Mouse (Mus musculus) midbrain, embryonic 14.5 days (tissue): ENCODE measurements around the gene Phgdh. TPM values are rescaled to one million over a fixed set of nuclear protein-coding genes. Genes with fewer than 3 reads are reported as not detected.
A peak's percentile ranks its signal among the peaks of the same experiment; 100 is the strongest.

Experiments used
- ATAC-seq: fragments of 200-750 bp; cut with Nextera tagmentation; 2 replicates; pipeline ENCODE4 v1.8.0; 2017; ENCODE audit warnings: moderate number of reproducible peaks, moderate library complexity; ENCODE audit not compliant: low FRiP score, low TSS enrichment
- DNase-seq: peaks from one replicate; pipeline ENCODE4 v3.0.0-alpha.2; 2015
- H3K27ac ChIP-seq: fragments of 300-500 bp; sonication (generic); replicated peaks from 2 replicates; pipeline ENCODE4 v1.5.1; 2014; ENCODE audit warnings: mild to moderate bottlenecking, low read depth, low read length, moderate library complexity
- H3K27me3 ChIP-seq: fragments of 300-500 bp; sonication (generic); 2 replicates; pipeline ENCODE4 v1.6.1; 2014; ENCODE audit warnings: low read length, control low read depth, mixed read lengths; ENCODE audit not compliant: control insufficient read depth, insufficient read depth
- H3K36me3 ChIP-seq: fragments of 300-500 bp; sonication (generic); 2 replicates; pipeline ENCODE4 v1.6.1; 2014; ENCODE audit warnings: low read length, control low read depth; ENCODE audit not compliant: control insufficient read depth, insufficient read depth
- H3K4me1 ChIP-seq: fragments of 300-500 bp; sonication (generic); 2 replicates; pipeline ENCODE4 v1.6.1; 2014; ENCODE audit warnings: mild to moderate bottlenecking, antibody characterized with exemption, low read length, control low read depth; ENCODE audit not compliant: control insufficient read depth, insufficient read depth
- H3K4me2 ChIP-seq: fragments of 300-500 bp; sonication (generic); 2 replicates; pipeline ENCODE4 v1.6.1; 2014; ENCODE audit warnings: mild to moderate bottlenecking, low read length, moderate library complexity
- H3K4me3 ChIP-seq: fragments of 300-500 bp; sonication (generic); replicated peaks from 2 replicates; pipeline ENCODE4 v1.5.1; 2014; ENCODE audit warnings: low read depth, low read length
- H3K9ac ChIP-seq: fragments of 300-500 bp; sonication (generic); replicated peaks from 2 replicates; pipeline ENCODE4 v1.6.1; 2014; ENCODE audit warnings: mild to moderate bottlenecking, low read length, moderate library complexity
- H3K9me3 ChIP-seq: fragments of 300-500 bp; sonication (generic); 2 replicates; pipeline ENCODE4 v1.6.1; 2016; ENCODE audit warnings: low read length, control low read depth, mixed read lengths; ENCODE audit not compliant: control insufficient read depth
- WGBS: fragments of 180-500 bp; shearing (Covaris S2); extraction: QIAGEN DNeasy Blood & Tissue Kit; methylation state at CpG from one replicate; pipeline ENCODE4 v1.1.7; 2014; 5-methylcytosine and 5-hydroxymethylcytosine counted together
- polyA plus RNA-seq: library from polyadenylated mRNA; unstranded; fragments of >200 nt; fragmentation: Nextera tagmentation; extraction: Ambion mirVana; gene quantifications from 2 replicates; pipeline ENCODE4 v1.2.1, GENCODE M21; 2014

Phgdh gene
- polyA plus RNA-seq, 1 experiment from 2014 or later = 151 TPM

DNA sequence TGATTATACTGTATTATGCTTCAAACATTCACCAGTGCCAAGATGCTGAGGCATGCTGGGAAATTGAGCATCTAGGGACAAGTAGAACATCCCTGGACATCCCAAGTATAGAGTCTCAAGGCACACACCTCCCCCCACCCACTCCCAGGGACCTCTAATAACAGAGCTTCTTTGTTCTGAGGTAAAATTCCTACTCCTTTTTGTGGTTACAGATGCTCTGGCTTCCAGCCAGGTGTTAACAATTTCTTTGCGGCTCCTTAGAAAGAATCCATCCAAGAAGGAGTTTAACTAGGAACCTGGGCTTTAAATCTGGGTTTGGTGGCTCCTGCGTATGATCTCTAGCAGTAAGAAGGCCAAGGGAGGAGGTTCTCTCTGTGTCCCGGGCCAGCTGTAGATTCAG is 22.6 kb downstream of the Phgdh start:
- ATAC-seq (no peak), DNase-seq (no peak)
- no peak overlapping the region for H3K4me3 ChIP-seq

GRCm38 (mm10) chr3:98315181-98315580 is 24.6 kb downstream of the Phgdh start:
- no peak overlapping the region for H3K4me2 ChIP-seq
- no peak overlapping the region for H3K27ac ChIP-seq
- 0 out of 2 replicates have a peak, but pooled peaks cover 3% of the 10 kb centered on the region for H3K36me3 ChIP-seq
- ATAC-seq = no peak
- H3K9ac ChIP-seq = no peak overlapping the region
- 92% methylated on average over 2 of the region's 2 CpGs for WGBS
- DNase-seq = no peak
- H3K27me3 ChIP-seq = no peaks in the 10 kb centered on the region
- peaks cover 5% of the 10 kb centered on the region; the same call in 1 of the 2 replicates for H3K4me1 ChIP-seq
- H3K9me3 ChIP-seq = no peaks in the 10 kb centered on the region
- H3K4me3 ChIP-seq = no peak overlapping the region

More for the DNA sequence above, 22.6 kb downstream of the Phgdh start:
- H3K9me3 ChIP-seq = no peaks in the 10 kb centered on the region
- peaks cover 6% of the 10 kb centered on the region; the same call in 1 of the 2 replicates for H3K4me1 ChIP-seq
- 0 out of 2 replicates have a peak, but pooled peaks cover 7% of the 10 kb centered on the region for H3K36me3 ChIP-seq
- WGBS = 63% methylated on average over 3 of the region's 3 CpGs
- H3K27me3 ChIP-seq = no peaks in the 10 kb centered on the region
- no peak overlapping the region; the same call in 1 of the 2 replicates for H3K27ac ChIP-seq
- H3K4me2 ChIP-seq = no peak overlapping the region
- no peak overlapping the region for H3K9ac ChIP-seq

DNA sequence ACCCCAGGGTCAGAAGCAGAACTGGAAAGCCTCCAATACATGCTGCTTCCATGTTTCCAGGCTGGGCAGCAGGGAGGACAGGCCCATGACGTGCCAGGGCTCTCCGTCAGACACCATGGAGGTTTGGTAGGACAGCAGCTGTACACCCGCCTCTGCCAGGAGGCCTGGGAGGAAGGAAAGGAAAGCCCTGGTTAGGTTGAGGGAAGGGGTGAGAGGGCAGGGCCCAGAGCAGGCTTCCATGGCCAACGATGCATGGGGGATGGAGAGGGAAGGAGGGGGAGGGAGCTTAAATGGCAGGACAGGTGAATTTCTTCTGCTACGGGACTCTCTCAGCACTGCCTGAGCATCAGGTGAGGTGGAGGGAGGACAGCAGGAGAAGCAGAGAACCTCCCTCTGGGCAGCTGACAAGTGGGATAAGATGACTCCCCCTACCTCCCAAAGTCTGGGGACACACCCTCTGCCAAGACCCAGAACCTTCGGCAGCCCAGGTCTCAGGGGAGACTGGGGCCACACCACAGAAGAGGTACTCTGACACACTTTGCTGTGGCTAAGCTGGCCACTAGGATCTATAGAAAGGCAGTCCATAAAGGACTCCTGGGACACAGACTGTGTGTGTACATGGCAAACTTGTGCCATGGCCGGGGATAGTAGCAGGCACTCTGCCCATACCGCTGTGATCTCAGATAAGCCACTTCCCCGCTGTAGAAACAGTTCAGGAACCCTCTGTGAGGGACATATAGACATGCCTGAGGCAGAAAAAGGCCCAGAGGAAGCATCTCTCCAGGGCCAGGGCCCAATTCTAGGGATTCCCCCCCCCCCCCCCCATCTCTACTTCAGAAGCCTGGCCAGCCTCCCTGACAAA is 26.3 kb downstream of the Phgdh start:
- no peaks in the 10 kb centered on the region for H3K4me1 ChIP-seq
- no peak overlapping the region for H3K27ac ChIP-seq
- DNase-seq (no peak), ATAC-seq (no peak)
- H3K4me2 ChIP-seq = no peak overlapping the region
- no peaks in the 10 kb centered on the region for H3K36me3 ChIP-seq
- no peak overlapping the region for H3K9ac ChIP-seq
- H3K27me3 ChIP-seq = no peaks in the 10 kb centered on the region
- no peaks in the 10 kb centered on the region for H3K9me3 ChIP-seq
- WGBS = 65% methylated on average over 9 of the region's 9 CpGs
- H3K4me3 ChIP-seq = no peak overlapping the region

DNA sequence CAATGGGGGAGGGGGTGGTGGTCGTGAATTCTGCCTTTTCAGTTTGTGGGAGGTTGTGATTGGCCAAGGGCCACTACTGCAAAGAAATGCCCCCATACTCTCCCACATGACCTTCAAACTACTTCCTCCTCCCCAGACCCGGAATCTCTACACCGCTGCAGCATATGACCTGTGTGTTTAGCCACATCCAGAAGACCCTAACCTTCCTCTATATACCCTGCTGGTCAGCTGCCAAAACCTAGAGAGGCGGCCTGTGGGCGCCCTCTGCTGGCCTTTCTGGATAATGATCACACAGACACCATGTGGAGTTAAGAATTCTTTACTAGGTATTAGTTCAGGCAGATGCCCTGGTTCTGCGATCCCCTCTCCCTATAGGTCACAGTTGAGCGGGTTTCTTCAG is 26.9 kb downstream of the Phgdh start:
- ATAC-seq (peak; percentile 66), DNase-seq (peak; percentile 89)
- WGBS = 27% methylated on average over 6 of the region's 7 CpGs

DNA sequence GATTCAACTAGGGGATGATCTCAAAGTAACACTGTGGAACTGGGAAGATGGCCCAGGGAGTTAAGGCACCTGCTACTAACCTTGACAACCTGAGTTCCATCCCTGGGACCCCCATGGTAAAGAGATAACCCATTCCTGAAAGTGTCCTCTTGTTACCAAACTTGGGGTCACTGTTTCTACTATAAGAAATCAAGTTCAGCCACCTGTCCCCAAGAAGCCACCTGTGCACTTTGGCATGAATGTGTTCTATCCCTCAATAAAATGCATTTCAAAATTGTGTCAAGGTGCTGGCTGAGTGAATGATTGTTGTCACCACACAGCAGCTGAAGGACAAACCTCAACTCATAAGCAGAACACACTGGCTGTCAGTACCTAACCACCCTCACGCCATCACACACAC is 29.3 kb downstream of the Phgdh start:
- Histone ChIP-seq H3K4me2 (no peak overlapping the region), H3K4me1 (no peaks in the 10 kb centered on the region), H3K36me3 (no peaks in the 10 kb centered on the region), H3K27me3 (no peaks in the 10 kb centered on the region), H3K9me3 (no peaks in the 10 kb centered on the region), H3K4me3 (no peak overlapping the region), H3K9ac (no peak overlapping the region), H3K27ac (no peak overlapping the region)
- ATAC-seq (no peak), DNase-seq (no peak)
- WGBS = 92% methylated on average over 1 of the region's 1 CpGs

More for the DNA sequence above, 26.9 kb downstream of the Phgdh start:
- H3K4me2 ChIP-seq = no peak overlapping the region
- no peaks in the 10 kb centered on the region for H3K36me3 ChIP-seq
- H3K9ac ChIP-seq = no peak overlapping the region
- H3K9me3 ChIP-seq = no peaks in the 10 kb centered on the region
- H3K27ac ChIP-seq = no peak overlapping the region
- no peaks in the 10 kb centered on the region for H3K27me3 ChIP-seq
- H3K4me3 ChIP-seq = no peak overlapping the region
- H3K4me1 ChIP-seq = no peaks in the 10 kb centered on the region

DNA sequence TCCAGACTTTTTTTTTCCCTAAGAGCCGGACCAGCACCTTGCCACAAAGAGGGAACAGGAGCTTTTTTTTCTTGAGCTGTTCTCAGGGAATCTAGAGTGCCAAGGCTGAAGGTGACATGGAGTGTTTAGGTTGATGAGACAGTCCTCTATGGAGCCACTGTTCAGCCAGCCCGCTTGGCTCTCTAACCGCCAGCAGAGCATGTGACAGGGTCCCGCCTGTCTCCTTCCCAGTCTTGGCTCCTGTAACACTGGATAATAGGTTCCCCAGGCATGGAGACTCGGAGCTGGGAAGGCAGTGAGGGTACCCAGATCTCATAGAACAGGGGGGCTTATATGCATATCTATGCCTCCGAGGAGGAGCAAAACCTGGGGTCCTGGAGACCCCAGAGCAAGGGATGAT is 31.2 kb downstream of the Phgdh start:
- Histone ChIP-seq H3K9ac (no peak overlapping the region), H3K9me3 (no peaks in the 10 kb centered on the region), H3K4me1 (no peaks in the 10 kb centered on the region), H3K36me3 (no peaks in the 10 kb centered on the region), H3K4me2 (no peak overlapping the region), H3K27me3 (no peaks in the 10 kb centered on the region), H3K27ac (no peak overlapping the region), H3K4me3 (no peak overlapping the region)
- 77% methylated on average over 6 of the region's 6 CpGs for WGBS
- DNase-seq (no peak), ATAC-seq (no peak)

DNA sequence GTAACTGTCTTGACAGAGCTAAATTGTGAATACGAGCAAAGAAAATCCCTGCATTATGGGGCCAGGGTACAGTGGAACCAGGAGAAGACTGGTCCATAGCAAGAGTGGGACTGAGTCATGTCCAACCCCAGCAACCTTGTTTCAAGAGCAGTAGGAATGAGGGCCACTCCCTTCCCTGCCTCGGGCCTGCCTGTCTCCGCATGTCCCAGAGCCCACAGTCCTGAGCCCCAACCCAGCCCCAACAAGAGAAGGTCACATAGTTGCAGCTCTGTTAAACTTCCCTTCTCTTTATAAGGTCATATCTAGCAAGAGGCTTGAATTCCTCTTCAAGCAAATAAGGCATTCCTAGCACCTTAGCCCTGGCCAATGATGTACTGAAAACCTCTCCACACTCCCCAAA is 38.0 kb downstream of the Phgdh start:
- ATAC-seq = no peak
- WGBS = 98% methylated on average over 3 of the region's 3 CpGs
- Histone ChIP-seq H3K27me3 (no peaks in the 10 kb centered on the region), H3K27ac (no peak overlapping the region), H3K36me3 (no peaks in the 10 kb centered on the region), H3K4me2 (no peak overlapping the region), H3K9me3 (no peaks in the 10 kb centered on the region), H3K9ac (no peak overlapping the region), H3K4me1 (no peaks in the 10 kb centered on the region), H3K4me3 (no peak overlapping the region)
- DNase-seq = no peak

DNA sequence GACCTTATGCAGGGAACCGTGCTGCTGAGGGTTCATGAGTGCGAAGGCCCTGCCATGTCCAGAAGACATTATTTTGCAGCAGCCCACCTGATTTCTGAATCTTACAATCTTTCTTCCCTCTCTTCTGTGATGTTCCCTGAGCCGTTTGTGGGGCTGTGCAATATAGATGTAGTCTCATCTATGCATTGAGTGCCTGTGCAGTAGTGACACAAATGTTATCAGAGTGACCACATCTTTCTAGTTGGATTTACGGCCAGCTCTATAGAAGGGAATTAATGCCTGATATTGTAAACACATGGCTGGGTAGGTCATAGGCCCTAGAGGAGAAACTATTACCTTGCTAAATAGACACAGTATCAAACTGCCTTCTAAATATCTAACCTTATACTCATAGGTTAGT is 39.5 kb downstream of the Phgdh start:
- H3K4me3 ChIP-seq = no peak overlapping the region
- no peaks in the 10 kb centered on the region for H3K36me3 ChIP-seq
- H3K9ac ChIP-seq = no peak overlapping the region
- ATAC-seq (no peak), DNase-seq (no peak)
- no peaks in the 10 kb centered on the region for H3K27me3 ChIP-seq
- no peak overlapping the region for H3K4me2 ChIP-seq
- H3K27ac ChIP-seq = no peak overlapping the region
- no peaks in the 10 kb centered on the region for H3K4me1 ChIP-seq
- WGBS = 92% methylated on average over 4 of the region's 4 CpGs
- no peaks in the 10 kb centered on the region for H3K9me3 ChIP-seq
